In genomic region chr10:81485060-81485449, GRCm38 (mm10) we compare ENCODE assay signal across 10 mouse cellular contexts. TPM values are rescaled to one million over a fixed set of nuclear protein-coding genes. Genes with fewer than 3 reads are reported as not detected.
DNase-seq lines count a peak whose midpoint lies in the region; ATAC-seq and TF ChIP-seq lines count a peak whose summit lies in the region.
"Had no signal": no experiment of that assay in that cellular context is flagged by ENCODE, and none has a peak within 500 bp of the region (broad histone marks: within the 10 kb centered on the region; RNA-seq: fewer than 3 reads in every experiment).

No protein-coding gene starts in this region.

- H3K9me3 ChIP-seq in lung, embryonic 14.5 days (ENCODE audit: low read depth, low read length) = no peaks in the 10 kb centered on the region

- no peak for DNase-seq in lung, embryonic 14.5 days
- no peak for DNase-seq in lung, postnatal 25 days (ENCODE audit: low spot score)
- peak; percentile 36 for DNase-seq in MN1 (ENCODE audit: low spot score)
- DNase-seq in induced T-regulatory cell, adult 2 months (ENCODE audit: low read depth) = peak; percentile 68
- peak; percentile 61 for DNase-seq in thymus, postnatal 14 days
- no peak for DNase-seq in urinary bladder, postnatal 36 days (ENCODE audit: low spot score in 2 of 2)
- DNase-seq in layer of hippocampus, adult 11-12 months (ENCODE audit: low spot score) = no peak
- DNase-seq: cerebellum, postnatal 25 days; kidney, adult 11 months had no signal

- H3K27ac ChIP-seq in lung, embryonic 14.5 days (ENCODE audit: low read depth) = no peak overlapping the region

- H3K4me2 ChIP-seq in lung, embryonic 14.5 days = no peak overlapping the region

- no peak for ATAC-seq in lung, embryonic 14.5 days (ENCODE audit: insufficient read depth)

- peaks cover 21% of the 10 kb centered on the region for H3K27me3 ChIP-seq in lung, embryonic 14.5 days (ENCODE audit: insufficient read depth, low read length)

- no peak overlapping the region for H3K4me3 ChIP-seq in lung, embryonic 14.5 days (ENCODE audit: low read depth, low read length)
- H3K4me3 ChIP-seq: myocyte had no signal

- no peak overlapping the region for H3K9ac ChIP-seq in lung, embryonic 14.5 days

- no peaks in the 10 kb centered on the region for H3K4me1 ChIP-seq in lung, embryonic 14.5 days (ENCODE audit: insufficient read depth)

- TF ChIP-seq CTCF in lung, embryonic 14.5 days (IDR thresholded peaks at IDR 0.05; ENCODE audit: low read depth) = peak; percentile 18; the same call in 1 of the 2 replicates

- WGBS in lung, embryonic 14.5 days = 29% methylated on average over 2 of the region's 2 CpGs

- peaks cover 35% of the 10 kb centered on the region for H3K36me3 ChIP-seq in lung, embryonic 14.5 days (ENCODE audit: insufficient read depth)

RNA-seq across cellular contexts. Expression of gene Celf5, which starts 2.5 kb away (rescaled TPM):
- 0.09 and 0.30 TPM in 2 replicates for polyA plus RNA-seq in lung, embryonic 14.5 days (2014; fragmentation: Nextera tagmentation; extraction: Ambion mirVana)

RNA-seq across cellular contexts. Expression of gene Ncln, which starts 11.1 kb away (rescaled TPM):
- 82.1 and 97.3 TPM in 2 replicates for polyA plus RNA-seq in lung, embryonic 14.5 days (2014; fragmentation: Nextera tagmentation; extraction: Ambion mirVana)

RNA-seq across cellular contexts. Expression of gene S1pr4, which starts 14.9 kb away (rescaled TPM):
- polyA plus RNA-seq in lung, embryonic 14.5 days (2014; fragmentation: Nextera tagmentation; extraction: Ambion mirVana) = 1.3 and 1.7 TPM in 2 replicates
- polyA plus RNA-seq: myocyte had no signal

RNA-seq across cellular contexts. Expression of gene Nfic, which starts 29.6 kb away (rescaled TPM):
- polyA plus RNA-seq in lung, embryonic 14.5 days (2014; fragmentation: Nextera tagmentation; extraction: Ambion mirVana) = 86.0 and 86.5 TPM in 2 replicates

RNA-seq across cellular contexts. Expression of gene Gna15, which starts 39.0 kb away (rescaled TPM):
- 1.1 and 1.7 TPM in 2 replicates for polyA plus RNA-seq in lung, embryonic 14.5 days (2014; fragmentation: Nextera tagmentation; extraction: Ambion mirVana)
- polyA plus RNA-seq: myocyte had no signal

Comparison
In these comparisons a context has a peak if more than half of its experiments do, and no peak if none do; other contexts are left out.
1. DNase-seq: peak in MN1 (single experiment), induced T-regulatory cell, adult 2 months (single experiment) and thymus, postnatal 14 days (single experiment); none in lung, embryonic 14.5 days (single experiment), lung, postnatal 25 days (single experiment), urinary bladder, postnatal 36 days (0 of 2) and layer of hippocampus, adult 11-12 months (single experiment).